Mouse (Mus musculus) liver, embryonic 12.5 days (tissue): ENCODE measurements at regions not wholly inside any gene's neighbourhood (a gene's known extent, or its start where the extent isn't known, plus 50 kb on each side); places are given as distances from the start of the nearest gene placed in this dataset.

Source experiments
- ATAC-seq: fragments of 200-750 bp; cut with Nextera tagmentation; 2 replicates; pipeline ENCODE4 v1.8.0; 2017; ENCODE audit warnings: moderate number of reproducible peaks, mild to moderate bottlenecking, moderate library complexity
- H3K27ac ChIP-seq: fragments of 300-500 bp; sonication (generic); 2 replicates; pipeline ENCODE4 v1.5.1; 2016; ENCODE audit warnings: mild to moderate bottlenecking
- H3K27me3 ChIP-seq: fragments of 300-500 bp; sonication (generic); replicated peaks from 2 replicates; pipeline ENCODE4 v1.6.1; 2016; ENCODE audit warnings: mild to moderate bottlenecking, moderate library complexity
- H3K36me3 ChIP-seq: fragments of 300-500 bp; sonication (generic); 2 replicates; pipeline ENCODE4 v1.6.1; 2016; ENCODE audit warnings: mild to moderate bottlenecking, moderate library complexity
- H3K4me1 ChIP-seq: fragments of 300-500 bp; sonication (generic); 2 replicates; pipeline ENCODE4 v1.6.1; 2016
- H3K4me2 ChIP-seq: fragments of 300-500 bp; sonication (generic); 2 replicates; pipeline ENCODE4 v1.6.1; 2016; ENCODE audit warnings: mild to moderate bottlenecking, moderate library complexity
- H3K4me3 ChIP-seq: fragments of 300-500 bp; sonication (generic); 2 replicates; pipeline ENCODE4 v1.5.1; 2016; ENCODE audit warnings: mild to moderate bottlenecking, moderate library complexity
- H3K9ac ChIP-seq: fragments of 300-500 bp; sonication (generic); 2 replicates; pipeline ENCODE4 v1.6.1; 2016; ENCODE audit warnings: mild to moderate bottlenecking, moderate library complexity
- H3K9me3 ChIP-seq: fragments of 300-500 bp; sonication (generic); replicated peaks from 2 replicates; pipeline ENCODE4 v1.6.1; 2016; ENCODE audit warnings: mild to moderate bottlenecking, moderate library complexity
- WGBS: fragments of 180-500 bp; shearing (Covaris S2); methylation state at CpG from one replicate; pipeline ENCODE4 v1.1.7; 2016; ENCODE audit not compliant: insufficient replicate concordance; 5-methylcytosine and 5-hydroxymethylcytosine counted together

DNA sequence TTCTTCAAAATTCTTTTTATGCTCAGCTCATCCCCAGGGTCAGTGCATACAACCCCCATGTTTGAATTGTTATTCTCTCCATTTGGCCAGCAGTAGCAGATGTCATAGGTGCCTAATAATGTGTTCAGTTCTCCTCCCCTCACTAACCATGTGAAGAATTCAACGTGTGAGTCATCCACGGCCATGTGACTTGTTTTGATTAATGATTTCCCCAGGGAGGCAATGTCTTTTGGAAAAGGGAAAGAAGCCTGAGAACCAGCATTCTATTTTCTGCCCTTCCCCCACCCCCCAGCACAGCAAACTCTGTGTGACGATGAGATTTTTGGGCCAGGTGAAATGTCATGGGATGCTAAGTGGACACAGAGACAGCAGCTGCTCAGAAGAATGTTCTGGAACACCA, 459.5 kb upstream of the Nr2f2 start:
- H3K27ac ChIP-seq = no peak overlapping the region
- ATAC-seq = no peak
- WGBS = 64% methylated on average over 3 of the region's 3 CpGs

DNA sequence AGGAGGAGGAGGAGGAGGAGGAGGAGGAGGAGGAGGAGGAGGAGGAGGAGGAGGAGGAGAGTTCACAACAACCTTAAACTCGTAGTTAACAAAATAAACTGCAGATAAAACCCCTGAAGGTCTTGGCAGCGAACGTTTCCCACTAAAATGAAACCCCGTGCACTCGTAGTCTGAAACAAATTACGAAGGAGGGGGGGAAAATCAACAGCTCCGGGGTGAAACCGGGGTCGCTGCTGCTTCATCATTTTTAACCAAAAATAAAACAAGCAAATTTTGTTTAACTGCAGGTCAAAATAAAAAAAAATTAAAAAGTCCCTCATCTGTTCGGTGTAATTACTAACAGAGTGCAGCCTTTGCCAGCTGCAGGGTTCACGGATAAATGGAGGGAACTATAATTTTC, 456.5 kb upstream of the Nr2f2 start:
- H3K27me3 ChIP-seq = no peaks in the 10 kb centered on the region
- no peaks in the 10 kb centered on the region for H3K9me3 ChIP-seq
- no peaks in the 10 kb centered on the region for H3K4me1 ChIP-seq
- H3K4me3 ChIP-seq = no peak overlapping the region
- ATAC-seq = no peak
- no peak overlapping the region for H3K27ac ChIP-seq
- H3K36me3 ChIP-seq = no peaks in the 10 kb centered on the region
- 62% methylated on average over 11 of the region's 11 CpGs for WGBS
- no peak overlapping the region for H3K4me2 ChIP-seq
- no peak overlapping the region for H3K9ac ChIP-seq

More for the DNA sequence above, 459.5 kb upstream of the Nr2f2 start:
- no peaks in the 10 kb centered on the region for H3K4me1 ChIP-seq
- no peaks in the 10 kb centered on the region for H3K36me3 ChIP-seq
- H3K27me3 ChIP-seq = no peaks in the 10 kb centered on the region
- H3K4me2 ChIP-seq = no peak overlapping the region
- no peak overlapping the region for H3K9ac ChIP-seq
- no peak overlapping the region for H3K4me3 ChIP-seq
- H3K9me3 ChIP-seq = no peaks in the 10 kb centered on the region

DNA sequence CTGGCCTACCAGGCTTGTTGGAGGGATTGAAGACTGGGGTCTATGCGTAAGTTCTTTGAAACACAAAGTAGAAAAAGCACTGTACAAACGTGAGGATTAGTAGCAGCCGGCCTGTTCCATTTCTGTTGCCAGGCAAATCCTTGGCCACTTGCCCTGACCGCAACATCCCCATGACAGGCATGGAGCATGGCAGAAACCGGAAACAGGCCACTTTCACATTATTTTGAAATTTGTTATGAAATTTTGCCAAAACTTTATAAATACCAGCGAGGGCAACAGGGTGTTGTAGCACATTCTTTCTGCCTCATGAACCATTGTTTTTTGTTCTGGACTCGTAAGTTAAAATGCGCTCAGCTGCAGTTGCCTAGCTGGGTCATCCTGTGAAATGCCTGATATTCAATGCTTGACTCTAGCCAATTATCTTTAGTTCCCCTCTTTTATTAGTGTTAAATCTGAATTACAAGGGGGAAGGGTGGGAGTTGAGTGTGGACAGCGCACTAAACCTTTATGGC, 455.8 kb upstream of the Nr2f2 start:
- no peaks in the 10 kb centered on the region for H3K27me3 ChIP-seq
- H3K27ac ChIP-seq = no peak overlapping the region
- no peaks in the 10 kb centered on the region for H3K36me3 ChIP-seq
- 66% methylated on average over 9 of the region's 9 CpGs for WGBS
- H3K9ac ChIP-seq = no peak overlapping the region
- no peak overlapping the region for H3K4me2 ChIP-seq
- ATAC-seq = no peak
- H3K9me3 ChIP-seq = no peaks in the 10 kb centered on the region
- H3K4me3 ChIP-seq = no peak overlapping the region
- no peaks in the 10 kb centered on the region for H3K4me1 ChIP-seq

DNA sequence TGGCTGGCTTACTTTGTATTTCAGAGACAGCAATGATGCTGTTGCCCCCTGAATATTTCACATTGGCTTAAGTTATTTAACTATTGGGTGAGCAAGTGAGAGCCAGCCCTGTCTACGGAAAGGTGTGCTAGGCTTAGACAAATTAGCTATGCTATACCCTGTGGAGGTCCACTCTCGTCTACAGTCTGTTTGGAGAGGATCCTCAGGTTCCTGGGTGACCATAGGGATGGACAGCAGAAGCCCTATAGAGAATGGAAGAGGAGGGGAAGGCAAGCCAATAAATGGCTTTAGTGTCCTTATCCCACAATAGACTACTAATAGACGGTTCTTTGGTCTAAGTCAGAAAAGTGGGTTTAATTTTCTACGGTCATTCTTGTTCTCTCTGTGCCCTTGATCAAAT, 455.3 kb upstream of the Nr2f2 start:
- Histone ChIP-seq H3K36me3 (no peaks in the 10 kb centered on the region), H3K4me1 (no peaks in the 10 kb centered on the region), H3K4me3 (no peak overlapping the region), H3K9ac (no peak overlapping the region), H3K27me3 (no peaks in the 10 kb centered on the region), H3K9me3 (no peaks in the 10 kb centered on the region), H3K4me2 (no peak overlapping the region), H3K27ac (no peak overlapping the region)
- no peak for ATAC-seq
- 74% methylated on average over 4 of the region's 4 CpGs for WGBS

DNA sequence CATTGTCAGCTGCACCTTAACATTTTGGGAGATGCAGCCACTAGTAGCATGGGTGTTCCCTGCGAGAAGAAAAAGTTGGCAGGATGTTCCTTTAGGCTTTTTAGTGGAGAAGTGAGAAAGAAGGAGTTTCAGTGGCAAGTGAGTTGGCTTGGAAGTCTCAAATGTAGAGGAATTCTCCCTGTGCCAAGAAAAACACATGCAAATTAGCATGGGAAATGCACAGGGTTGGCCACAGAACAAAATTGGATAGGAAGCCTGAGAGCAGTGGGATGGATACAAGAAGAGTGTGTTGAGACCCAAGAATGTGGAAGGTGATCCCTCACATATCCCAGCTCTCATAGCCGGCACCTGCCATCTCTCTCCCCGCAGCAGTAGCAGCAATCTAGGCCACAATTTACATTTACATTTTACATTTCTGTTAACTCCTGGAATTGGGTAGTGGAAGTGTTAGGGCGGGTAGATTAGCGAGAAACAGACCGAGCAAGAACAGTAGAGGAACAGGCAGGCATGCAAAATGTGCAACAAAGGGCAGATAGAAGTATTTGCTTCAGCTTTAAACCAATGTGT, 450.9 kb upstream of the Nr2f2 start:
- H3K27ac ChIP-seq = no peak overlapping the region
- H3K4me1 ChIP-seq = no peaks in the 10 kb centered on the region
- no peaks in the 10 kb centered on the region for H3K9me3 ChIP-seq
- no peak overlapping the region for H3K4me2 ChIP-seq
- no peak for ATAC-seq
- 66% methylated on average over 6 of the region's 6 CpGs for WGBS
- no peak overlapping the region for H3K4me3 ChIP-seq
- no peak overlapping the region for H3K9ac ChIP-seq
- no peaks in the 10 kb centered on the region for H3K27me3 ChIP-seq
- no peaks in the 10 kb centered on the region for H3K36me3 ChIP-seq

DNA sequence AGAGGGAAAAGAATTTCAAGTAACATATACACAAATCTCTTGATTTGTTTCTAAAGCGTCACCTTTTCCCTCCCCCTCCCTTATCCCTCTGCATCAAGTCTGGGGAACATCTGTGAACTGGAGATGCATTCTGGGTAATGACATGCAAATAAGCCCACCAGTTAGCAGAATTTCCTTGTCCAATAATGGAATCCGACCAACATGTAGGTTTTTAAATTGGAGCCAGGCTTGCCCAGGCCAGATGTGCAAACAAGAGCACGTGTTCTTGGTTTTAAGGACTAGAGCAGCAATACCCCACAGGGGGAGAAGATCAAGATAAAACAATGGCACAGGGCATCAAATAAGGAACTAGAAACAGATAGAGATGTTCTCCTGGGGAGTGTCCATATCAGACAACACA, 447.9 kb upstream of the Nr2f2 start:
- ATAC-seq = no peak
- no peak overlapping the region for H3K4me2 ChIP-seq
- 57% methylated on average over 3 of the region's 3 CpGs for WGBS

DNA sequence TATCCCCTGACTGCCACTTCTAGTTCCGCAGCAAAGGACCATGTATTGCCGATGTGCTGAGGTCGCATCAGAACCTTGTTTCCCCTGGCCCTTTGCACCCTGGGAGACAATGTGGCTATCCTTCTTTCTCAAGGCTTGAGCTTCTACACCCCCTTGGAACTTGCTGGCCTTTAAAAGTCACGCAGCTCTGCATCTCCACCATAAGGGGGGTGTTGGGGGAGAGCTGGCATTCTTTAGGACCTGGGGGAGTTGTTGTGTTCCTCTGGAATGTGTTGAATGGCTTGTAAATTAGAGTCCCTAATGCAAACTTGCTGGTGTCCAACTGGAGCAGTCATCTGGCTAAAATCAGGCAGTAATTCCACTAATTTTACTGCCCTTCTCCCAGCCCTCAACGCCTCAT, 446.6 kb upstream of the Nr2f2 start:
- Histone ChIP-seq H3K4me2 (no peak overlapping the region), H3K4me1 (no peaks in the 10 kb centered on the region), H3K4me3 (no peak overlapping the region), H3K27ac (no peak overlapping the region), H3K27me3 (no peaks in the 10 kb centered on the region), H3K9ac (no peak overlapping the region), H3K36me3 (no peaks in the 10 kb centered on the region), H3K9me3 (no peaks in the 10 kb centered on the region)
- 75% methylated on average over 5 of the region's 5 CpGs for WGBS
- ATAC-seq = no peak

More for the DNA sequence above, 447.9 kb upstream of the Nr2f2 start:
- H3K9ac ChIP-seq = no peak overlapping the region
- no peak overlapping the region for H3K4me3 ChIP-seq
- H3K27me3 ChIP-seq = no peaks in the 10 kb centered on the region
- no peaks in the 10 kb centered on the region for H3K36me3 ChIP-seq
- H3K4me1 ChIP-seq = no peaks in the 10 kb centered on the region
- no peak overlapping the region for H3K27ac ChIP-seq
- no peaks in the 10 kb centered on the region for H3K9me3 ChIP-seq

DNA sequence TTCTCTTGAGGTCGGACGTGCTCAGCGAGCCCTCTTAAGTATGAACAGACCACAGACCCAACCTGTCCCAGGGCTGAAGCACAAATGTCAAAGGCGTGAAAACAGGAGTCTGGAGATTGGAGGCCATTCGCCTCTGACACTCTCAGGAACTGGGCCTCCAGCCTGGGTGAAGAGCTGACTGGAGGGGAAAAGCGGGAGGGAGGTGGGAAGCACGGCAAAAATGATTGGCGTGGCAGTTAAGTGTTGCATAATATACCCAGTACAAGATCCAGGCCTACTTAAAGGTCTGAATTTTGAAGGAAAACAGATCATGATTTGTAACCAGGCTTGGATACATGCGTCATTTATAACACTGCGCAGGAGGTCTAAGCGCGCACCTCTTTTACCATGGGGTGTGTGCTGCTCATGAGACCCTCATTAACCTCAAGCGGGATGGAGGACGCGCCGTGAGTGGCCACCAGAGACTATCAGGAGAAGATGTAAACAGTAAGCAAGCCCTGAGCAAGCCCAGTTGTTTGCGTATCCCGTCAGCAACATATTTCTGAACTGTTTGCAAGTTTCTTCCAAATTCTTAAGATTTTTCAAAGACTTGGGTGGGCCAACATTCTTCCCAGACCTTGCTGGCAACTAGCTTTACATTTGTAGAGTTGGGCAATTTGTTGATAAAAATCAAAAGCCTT, 444.0 kb upstream of the Nr2f2 start:
- WGBS = 75% methylated on average over 18 of the region's 18 CpGs
- H3K27ac ChIP-seq = no peak overlapping the region
- no peak overlapping the region for H3K4me3 ChIP-seq
- H3K9me3 ChIP-seq = no peaks in the 10 kb centered on the region
- no peak for ATAC-seq
- H3K9ac ChIP-seq = no peak overlapping the region
- no peaks in the 10 kb centered on the region for H3K27me3 ChIP-seq
- no peaks in the 10 kb centered on the region for H3K36me3 ChIP-seq
- no peak overlapping the region for H3K4me2 ChIP-seq
- no peaks in the 10 kb centered on the region for H3K4me1 ChIP-seq

DNA sequence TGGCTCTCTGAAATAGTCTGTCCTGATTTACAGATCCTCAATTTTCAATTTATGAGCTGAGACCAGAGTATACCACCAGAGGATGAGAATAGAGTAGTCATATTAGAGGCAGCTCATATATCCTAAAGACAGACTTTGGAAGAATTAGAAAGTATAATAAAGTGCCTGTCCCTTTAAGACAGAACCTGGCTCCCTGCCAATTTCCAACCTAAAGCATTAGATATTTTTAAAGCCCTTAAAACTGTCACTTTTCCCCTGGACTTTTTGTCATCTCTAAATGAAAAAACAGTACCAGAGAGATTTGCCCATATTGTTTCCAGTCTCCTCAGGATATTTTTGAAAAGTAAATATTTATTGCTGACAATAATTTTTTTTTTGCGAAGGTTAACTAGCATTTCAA, 437.7 kb upstream of the Nr2f2 start:
- WGBS = 58% methylated on average over 1 of the region's 1 CpGs
- H3K9me3 ChIP-seq = no peaks in the 10 kb centered on the region
- ATAC-seq = no peak
- no peaks in the 10 kb centered on the region for H3K36me3 ChIP-seq
- H3K4me1 ChIP-seq = no peaks in the 10 kb centered on the region
- no peak overlapping the region for H3K4me3 ChIP-seq
- no peak overlapping the region for H3K4me2 ChIP-seq
- no peaks in the 10 kb centered on the region for H3K27me3 ChIP-seq
- no peak overlapping the region for H3K27ac ChIP-seq
- no peak overlapping the region for H3K9ac ChIP-seq

DNA sequence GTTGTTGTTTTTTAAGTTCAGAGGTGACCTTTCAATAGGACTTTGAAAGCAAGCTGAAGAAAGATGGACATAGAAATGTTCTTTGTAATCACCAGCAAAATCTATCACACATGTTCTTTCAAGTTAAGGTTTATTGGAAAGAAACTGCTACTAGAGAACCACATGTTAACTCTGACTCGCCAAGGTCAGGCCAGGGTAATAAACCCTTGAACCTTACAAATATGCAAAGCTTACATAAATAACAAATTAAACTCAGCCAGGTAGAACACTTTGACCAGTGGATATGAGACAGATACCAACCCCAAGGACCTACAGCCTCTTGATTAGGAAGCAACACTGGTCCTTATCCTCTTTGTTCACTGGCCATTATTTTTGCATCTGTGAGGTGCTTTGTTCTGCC, 433.4 kb upstream of the Nr2f2 start:
- Histone ChIP-seq H3K4me3 (no peak overlapping the region), H3K36me3 (no peaks in the 10 kb centered on the region), H3K27ac (no peak overlapping the region), H3K9ac (no peak overlapping the region), H3K4me1 (no peaks in the 10 kb centered on the region; the same call in 1 of the 2 replicates), H3K4me2 (no peak overlapping the region), H3K27me3 (no peaks in the 10 kb centered on the region), H3K9me3 (no peaks in the 10 kb centered on the region)
- WGBS = 51% methylated on average over 1 of the region's 1 CpGs
- ATAC-seq = no peak

DNA sequence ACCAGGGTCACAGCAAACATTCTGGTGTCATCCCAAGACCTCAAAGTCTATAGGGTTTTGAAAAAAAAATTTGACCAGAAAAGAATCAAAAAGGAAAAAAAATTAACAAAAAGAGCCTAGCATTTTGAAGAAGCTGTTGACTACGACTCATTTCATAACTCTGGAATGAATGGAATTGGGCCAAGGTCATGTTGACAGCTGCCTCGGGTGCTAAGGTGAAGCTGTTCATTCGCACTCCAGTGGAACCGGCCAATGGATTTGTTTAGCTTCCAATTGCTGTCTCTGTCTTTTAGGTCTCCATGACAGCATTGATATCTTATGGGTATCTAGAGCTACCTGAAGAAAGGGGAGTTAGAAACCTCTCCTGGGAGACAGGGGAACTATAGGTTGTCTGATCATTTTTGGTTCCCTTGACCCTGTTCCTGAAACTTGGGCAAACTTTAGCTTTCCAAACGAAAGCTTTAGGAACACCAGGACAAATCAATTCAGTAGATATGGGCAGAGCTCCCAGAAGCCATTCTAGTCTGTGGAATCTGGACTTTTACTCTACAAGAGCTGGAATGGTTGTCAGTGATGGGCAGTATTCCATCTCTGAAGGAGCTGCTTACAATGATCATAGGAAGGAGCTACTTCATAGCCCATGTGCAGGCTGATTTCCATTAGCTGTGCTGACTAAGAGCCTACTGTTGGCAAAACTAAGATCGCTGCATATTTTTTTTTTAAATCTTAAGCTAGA, 432.7 kb upstream of the Nr2f2 start:
- Histone ChIP-seq H3K4me3 (no peak overlapping the region), H3K36me3 (no peaks in the 10 kb centered on the region), H3K9me3 (no peaks in the 10 kb centered on the region), H3K4me2 (no peak overlapping the region), H3K27me3 (no peaks in the 10 kb centered on the region), H3K4me1 (no peaks in the 10 kb centered on the region; the same call in 1 of the 2 replicates), H3K27ac (no peak overlapping the region), H3K9ac (no peak overlapping the region)
- no peak for ATAC-seq
- WGBS = 59% methylated on average over 6 of the region's 6 CpGs

DNA sequence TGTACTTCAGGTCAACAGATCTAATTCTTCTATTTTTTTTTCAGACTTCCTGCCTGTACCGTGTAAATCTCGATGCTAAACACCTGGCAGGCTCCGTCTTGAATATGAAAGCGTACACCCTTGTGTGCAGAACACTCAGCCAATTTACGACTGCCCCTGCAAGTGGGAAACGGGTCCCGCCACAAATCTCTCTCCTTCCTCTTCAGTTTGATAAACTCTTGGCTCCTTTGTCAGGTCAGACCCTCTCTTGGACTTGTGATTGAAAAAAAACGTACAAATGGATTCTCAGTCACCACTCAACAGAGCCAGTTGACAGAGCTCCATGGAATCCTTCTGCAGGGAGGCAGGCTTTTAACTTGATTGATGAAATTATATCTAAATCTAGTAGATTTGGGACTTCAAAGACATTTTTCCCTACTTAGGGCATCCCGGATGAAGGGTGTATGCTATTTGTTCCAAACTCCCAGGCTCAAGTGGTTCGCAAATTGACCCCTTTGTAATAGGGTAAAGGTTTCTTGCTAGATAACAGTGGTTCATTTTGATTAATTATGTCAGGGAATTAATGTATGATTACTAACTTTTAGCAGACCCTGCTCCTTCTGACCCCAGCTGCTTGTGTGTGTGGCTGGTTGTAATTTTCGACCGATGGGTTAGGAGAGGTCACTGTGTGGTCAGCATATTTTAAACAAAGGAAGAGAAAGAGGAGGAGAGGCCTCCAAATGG, 429.7 kb upstream of the Nr2f2 start:
- H3K27ac ChIP-seq = no peak overlapping the region
- no peak overlapping the region for H3K4me2 ChIP-seq
- ATAC-seq = no peak
- no peaks in the 10 kb centered on the region for H3K9me3 ChIP-seq
- no peak overlapping the region for H3K4me3 ChIP-seq
- H3K4me1 ChIP-seq = no peaks in the 10 kb centered on the region; the same call in 1 of the 2 replicates
- WGBS = 52% methylated on average over 12 of the region's 12 CpGs
- H3K36me3 ChIP-seq = no peaks in the 10 kb centered on the region
- H3K9ac ChIP-seq = no peak overlapping the region
- no peaks in the 10 kb centered on the region for H3K27me3 ChIP-seq
